Mouse (Mus musculus): ENCODE results near the gene Akip1. TPM values are rescaled to one million over a fixed set of nuclear protein-coding genes. Genes with fewer than 3 reads are reported as not detected.

Gene Akip1
- polyA plus RNA-seq, 1 experiment from 2014 or later: 13.9 TPM

DNA sequence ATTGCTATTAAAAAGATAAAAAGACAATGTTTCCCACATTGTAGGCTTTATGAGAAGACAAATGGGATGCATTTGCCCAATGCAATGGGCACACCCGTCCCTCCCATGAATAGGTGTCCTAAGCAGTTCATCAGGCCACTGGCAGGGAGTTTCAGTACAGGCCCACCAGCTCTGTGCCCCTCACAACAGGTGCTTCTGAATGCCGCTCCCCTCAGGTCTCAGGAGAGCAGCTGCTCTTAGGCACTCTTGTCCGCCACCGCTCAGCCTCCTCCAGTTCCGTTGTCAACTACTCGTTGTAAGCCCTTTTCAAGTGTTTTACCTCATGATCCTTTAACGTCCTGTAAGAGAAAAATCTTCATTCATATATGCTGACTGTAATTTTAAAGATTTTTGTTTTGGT is 8.7 kb downstream of the Akip1 start:
- Histone ChIP-seq H3K36me3 (peaks cover 27% of the 10 kb centered on the region), H3K9ac (replicated peaks) (no peak overlapping the region), H3K4me1 (replicated peaks) (no peaks in the 10 kb centered on the region), H3K4me2 (replicated peaks) (no peak overlapping the region), H3K27me3 (no peaks in the 10 kb centered on the region), H3K27ac (no peak overlapping the region), H3K4me3 (replicated peaks) (no peak overlapping the region), H3K9me3 (no peaks in the 10 kb centered on the region)
- no peak for ATAC-seq
- 94% methylated on average over 7 of the region's 7 CpGs for WGBS

DNA sequence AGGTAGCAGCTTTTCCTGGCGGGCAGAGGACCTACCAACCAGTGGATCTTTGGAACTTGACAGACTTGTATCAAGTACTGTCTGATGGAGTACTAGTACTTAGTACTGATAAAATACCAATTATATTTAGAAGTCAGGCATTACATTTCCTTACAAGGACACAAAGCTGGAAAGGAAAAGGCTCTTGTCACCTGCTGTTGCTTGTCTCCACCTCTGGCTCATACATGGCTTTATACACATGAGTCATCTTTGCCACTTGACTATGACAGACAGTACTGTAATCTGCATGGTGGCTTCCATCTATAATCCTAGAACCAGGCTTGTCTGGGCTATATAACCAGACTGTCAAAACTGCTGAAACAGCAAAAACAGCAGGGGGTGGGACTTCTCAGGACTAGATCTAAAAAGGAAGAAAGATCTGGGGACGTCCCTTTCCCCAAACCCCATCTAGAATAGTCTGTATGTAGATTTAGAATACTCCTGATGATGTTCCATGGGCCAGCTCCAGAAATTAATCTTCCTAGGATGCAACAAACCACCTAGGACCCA is 10.0 kb downstream of the Akip1 start:
- WGBS: 86% methylated on average over 2 of the region's 2 CpGs
- no peaks in the 10 kb centered on the region for H3K27me3 ChIP-seq
- no peak overlapping the region for H3K4me2 ChIP-seq (replicated peaks)
- no peak for ATAC-seq
- no peaks in the 10 kb centered on the region for H3K9me3 ChIP-seq
- no peak overlapping the region for H3K27ac ChIP-seq
- no peak overlapping the region for H3K4me3 ChIP-seq (replicated peaks)
- H3K9ac ChIP-seq (replicated peaks): no peak overlapping the region
- H3K36me3 ChIP-seq: peaks cover 27% of the 10 kb centered on the region
- H3K4me1 ChIP-seq (replicated peaks): no peaks in the 10 kb centered on the region

DNA sequence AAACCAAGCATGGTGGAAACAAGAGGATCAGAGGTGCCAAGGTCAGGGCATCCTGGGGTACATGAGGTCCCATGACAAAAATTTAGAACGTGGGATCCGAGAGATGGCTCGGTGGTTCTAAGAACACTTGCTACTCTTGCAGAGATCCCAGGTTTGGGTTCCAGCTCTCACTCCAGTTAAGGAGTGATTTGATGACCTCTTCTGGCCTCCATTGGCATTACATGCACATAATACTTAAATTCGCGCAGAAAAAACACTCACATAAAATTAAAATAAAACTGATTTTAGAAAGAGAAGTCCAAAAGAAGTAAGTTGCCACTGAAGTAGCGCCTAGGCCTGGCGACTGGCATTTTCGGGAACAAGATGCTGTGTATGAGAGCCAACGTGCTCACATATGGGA is 15.8 kb downstream of the Akip1 start:
- H3K27ac ChIP-seq: no peak overlapping the region
- 0 out of 2 replicates have a peak, but pooled peaks have one; percentile 24 for ATAC-seq
- H3K4me2 ChIP-seq (replicated peaks): no peak overlapping the region
- 73% methylated on average over 9 of the region's 9 CpGs for WGBS
- no peaks in the 10 kb centered on the region for H3K27me3 ChIP-seq
- no peak overlapping the region for H3K9ac ChIP-seq (replicated peaks)
- H3K4me1 ChIP-seq (replicated peaks): no peaks in the 10 kb centered on the region
- no peak overlapping the region for H3K4me3 ChIP-seq (replicated peaks)
- H3K9me3 ChIP-seq: no peaks in the 10 kb centered on the region
- H3K36me3 ChIP-seq: no peaks in the 10 kb centered on the region

DNA sequence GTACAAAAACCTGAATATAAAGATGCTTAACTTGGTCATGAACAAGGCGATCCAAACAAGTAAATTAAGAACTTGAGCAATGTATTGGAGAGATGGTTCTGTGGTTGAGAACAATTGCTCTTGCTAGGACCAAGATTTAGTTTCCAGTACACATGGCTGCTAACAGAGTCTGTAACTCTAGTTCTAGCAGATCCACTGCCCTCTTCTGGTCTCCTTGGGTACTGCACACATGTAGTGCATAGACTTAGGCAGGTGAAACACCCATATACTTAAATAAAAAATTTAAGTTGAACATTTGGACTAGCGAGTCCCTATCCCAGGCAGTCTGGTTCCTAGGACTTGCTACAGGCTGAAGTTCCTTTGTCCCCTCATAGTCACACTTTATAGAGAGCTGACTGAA is 19.1 kb downstream of the Akip1 start:
- no peak overlapping the region for H3K4me3 ChIP-seq (replicated peaks)
- H3K4me2 ChIP-seq (replicated peaks): no peak overlapping the region
- no peaks in the 10 kb centered on the region for H3K27me3 ChIP-seq
- WGBS: 93% methylated on average over 2 of the region's 2 CpGs
- no peak overlapping the region for H3K27ac ChIP-seq
- no peaks in the 10 kb centered on the region for H3K4me1 ChIP-seq (replicated peaks)
- ATAC-seq: no peak
- H3K36me3 ChIP-seq: no peaks in the 10 kb centered on the region
- H3K9me3 ChIP-seq: no peaks in the 10 kb centered on the region
- no peak overlapping the region for H3K9ac ChIP-seq (replicated peaks)

DNA sequence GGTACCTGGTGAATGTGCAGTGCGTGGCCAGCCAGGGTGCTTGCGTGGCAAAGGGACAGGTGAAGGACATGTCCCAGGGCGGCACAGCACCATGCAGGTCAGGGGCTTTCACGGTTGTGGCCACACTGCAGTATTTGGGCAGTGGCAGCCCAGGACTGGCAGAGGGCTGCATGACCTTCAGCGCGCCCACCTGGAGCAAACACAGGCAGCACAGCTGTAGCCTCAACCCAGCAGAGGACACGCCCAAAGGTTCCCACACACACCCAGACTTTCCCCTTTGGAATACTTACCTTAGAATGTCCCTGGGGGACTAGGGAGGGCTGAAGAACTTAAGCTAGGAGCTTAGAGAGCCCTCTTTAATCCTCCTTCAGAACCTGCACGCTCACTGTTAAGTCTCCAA is 19.6 kb downstream of the Akip1 start:
- 92% methylated on average over 8 of the region's 8 CpGs for WGBS
- H3K36me3 ChIP-seq: no peaks in the 10 kb centered on the region
- H3K27me3 ChIP-seq: no peaks in the 10 kb centered on the region
- H3K27ac ChIP-seq: no peak overlapping the region
- H3K4me2 ChIP-seq (replicated peaks): no peak overlapping the region
- H3K9ac ChIP-seq (replicated peaks): no peak overlapping the region
- no peak overlapping the region for H3K4me3 ChIP-seq (replicated peaks)
- no peaks in the 10 kb centered on the region for H3K9me3 ChIP-seq
- no peaks in the 10 kb centered on the region for H3K4me1 ChIP-seq (replicated peaks)
- no peak for ATAC-seq

DNA sequence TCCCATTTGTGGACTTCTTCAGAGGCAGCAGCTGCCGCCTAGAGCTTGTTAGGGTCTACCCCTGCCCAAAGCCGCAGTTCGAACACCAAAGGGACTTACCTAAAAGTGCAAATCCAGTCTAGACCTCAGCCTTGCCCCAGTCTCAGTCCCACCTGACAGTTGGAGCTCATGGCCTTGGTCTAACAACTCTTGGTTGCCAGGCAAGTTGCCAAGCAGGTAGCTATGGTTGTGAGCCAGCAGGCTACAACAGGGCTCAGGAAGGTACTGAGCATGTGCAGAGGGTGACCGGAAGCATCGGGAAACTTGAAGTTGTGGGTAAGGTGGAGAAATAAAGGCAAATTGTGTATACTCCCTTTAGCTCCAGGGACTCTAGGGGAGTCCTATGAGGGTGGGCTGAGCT is 20.2 kb downstream of the Akip1 start, which contains the start of gene BC051019:
TSS of gene BC051019 (minus strand) at position 154 of the 400 bp plus-strand sequence.
- H3K36me3 ChIP-seq: no peaks in the 10 kb centered on the region
- ATAC-seq: no peak
- no peak within 1 kb of the TSS for H3K9ac ChIP-seq (replicated peaks)
- no peak within 1 kb of the TSS for H3K4me2 ChIP-seq (replicated peaks)
- 96% methylated on average over 5 of the region's 5 CpGs for WGBS
- H3K27me3 ChIP-seq: no peaks in the 10 kb centered on the region
- H3K4me3 ChIP-seq (replicated peaks): no peak within 1 kb of the TSS
- H3K27ac ChIP-seq: no peak within 1 kb of the TSS
- H3K9me3 ChIP-seq: no peaks in the 10 kb centered on the region
- H3K4me1 ChIP-seq (replicated peaks): no peaks in the 10 kb centered on the region

DNA sequence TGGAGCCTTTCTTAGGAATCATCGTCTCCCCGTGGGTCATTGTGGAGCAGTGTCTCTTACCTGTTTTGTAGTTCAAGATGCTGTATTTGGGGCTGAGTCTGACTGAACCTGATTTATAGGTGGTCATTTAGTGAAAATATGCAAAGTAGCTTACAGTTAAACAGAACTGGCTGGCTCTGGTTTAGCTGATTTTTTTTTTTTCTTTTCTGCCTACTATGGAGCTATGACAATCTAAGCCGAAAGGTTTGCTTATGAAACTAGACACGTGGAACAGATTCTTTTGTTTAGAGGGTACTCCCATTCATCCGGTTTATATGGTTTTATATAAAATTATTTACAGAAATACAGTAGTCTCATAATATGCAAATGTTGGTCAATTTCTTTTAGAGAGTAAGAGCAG is 28.1 kb downstream of the Akip1 start, which contains the start of gene Ascl3:
TSS of gene Ascl3 (minus strand) at position 101 of the 400 bp plus-strand sequence.
- Histone ChIP-seq H3K9me3 (no peaks in the 10 kb centered on the region), H3K36me3 (peaks cover 24% of the 10 kb centered on the region), H3K27ac (no peak within 1 kb of the TSS), H3K9ac (replicated peaks) (no peak within 1 kb of the TSS), H3K27me3 (no peaks in the 10 kb centered on the region), H3K4me2 (replicated peaks) (no peak within 1 kb of the TSS), H3K4me1 (replicated peaks) (no peaks in the 10 kb centered on the region), H3K4me3 (replicated peaks) (no peak within 1 kb of the TSS)
- 88% methylated on average over 5 of the region's 5 CpGs for WGBS
- ATAC-seq: no peak

DNA sequence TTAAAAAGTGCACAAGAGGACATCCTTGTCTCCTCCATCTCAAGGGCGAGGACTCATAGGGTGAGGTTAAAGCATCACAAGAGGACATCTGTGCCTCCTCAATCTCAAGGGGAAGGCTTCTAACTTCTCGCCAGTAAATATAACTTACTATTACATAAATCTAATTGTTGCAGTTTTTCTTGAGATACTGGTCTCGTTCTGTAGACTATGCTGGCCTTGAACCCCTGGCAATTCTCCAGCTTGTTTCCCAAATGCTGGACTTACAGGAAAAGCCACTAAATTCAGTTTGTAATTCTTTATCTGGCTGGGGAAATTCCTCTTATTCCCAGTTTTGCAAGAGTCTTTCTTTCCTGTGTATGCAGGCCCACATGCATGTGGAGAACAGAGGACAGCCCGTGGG is 31.3 kb downstream of the Akip1 start:
- no peak overlapping the region for H3K27ac ChIP-seq
- no peak overlapping the region for H3K4me3 ChIP-seq (replicated peaks)
- H3K36me3 ChIP-seq: peaks cover 49% of the 10 kb centered on the region
- 93% methylated on average over 4 of the region's 4 CpGs for WGBS
- no peaks in the 10 kb centered on the region for H3K9me3 ChIP-seq
- no peak overlapping the region for H3K9ac ChIP-seq (replicated peaks)
- ATAC-seq: no peak
- no peaks in the 10 kb centered on the region for H3K27me3 ChIP-seq
- H3K4me2 ChIP-seq (replicated peaks): no peak overlapping the region
- no peaks in the 10 kb centered on the region for H3K4me1 ChIP-seq (replicated peaks)

DNA sequence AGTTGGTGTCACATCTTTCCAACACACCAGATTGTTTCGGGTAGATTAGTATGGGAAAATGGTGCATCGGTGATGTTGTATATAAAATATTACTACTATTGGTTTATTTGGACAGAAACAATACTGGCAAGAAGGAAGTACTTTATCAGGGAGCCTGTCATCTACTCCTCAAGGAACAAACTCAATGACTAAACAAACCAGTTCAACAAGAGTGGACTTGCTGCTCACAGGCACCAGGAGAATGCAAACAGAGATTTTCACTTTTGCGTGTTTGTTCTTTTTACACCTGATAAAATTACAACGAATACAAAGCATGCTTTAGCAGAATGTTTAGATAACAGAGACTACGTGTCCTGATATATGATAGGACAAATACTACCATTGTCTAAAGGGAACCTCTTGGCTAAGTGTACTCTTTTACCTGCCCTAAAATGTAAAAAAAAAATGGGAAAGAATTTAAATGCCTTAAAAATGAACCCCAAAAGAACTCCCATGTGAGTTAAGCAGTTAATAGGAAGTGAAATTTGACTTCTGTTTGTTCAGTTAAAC is 36.4 kb downstream of the Akip1 start:
- ATAC-seq: no peak
- H3K4me3 ChIP-seq (replicated peaks): no peak overlapping the region
- H3K9me3 ChIP-seq: no peaks in the 10 kb centered on the region
- H3K4me1 ChIP-seq (replicated peaks): no peaks in the 10 kb centered on the region
- H3K36me3 ChIP-seq: peaks cover 84% of the 10 kb centered on the region
- H3K4me2 ChIP-seq (replicated peaks): no peak overlapping the region
- H3K27ac ChIP-seq: no peak overlapping the region
- H3K27me3 ChIP-seq: no peaks in the 10 kb centered on the region
- no peak overlapping the region for H3K9ac ChIP-seq (replicated peaks)
- 94% methylated on average over 5 of the region's 5 CpGs for WGBS

DNA sequence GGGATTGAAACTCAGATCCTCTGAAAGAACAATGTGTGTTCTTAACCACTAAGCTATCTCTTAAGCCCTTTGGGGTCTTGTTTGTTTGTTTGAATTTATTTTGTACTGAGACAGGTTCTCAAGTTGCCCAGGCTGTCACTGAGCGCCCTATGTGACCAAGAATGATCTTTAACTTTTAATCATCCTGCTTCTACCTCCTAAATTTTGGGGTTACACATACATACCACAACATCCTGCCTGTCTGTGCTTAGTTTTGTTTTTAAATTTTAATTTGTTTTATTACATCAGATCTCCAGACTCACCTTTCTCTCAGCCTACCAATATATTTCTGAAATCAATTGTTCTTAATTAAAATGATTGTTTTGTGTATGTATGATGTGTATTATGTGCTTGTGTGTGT is 37.6 kb downstream of the Akip1 start:
- H3K36me3 ChIP-seq: peaks cover 82% of the 10 kb centered on the region

DNA sequence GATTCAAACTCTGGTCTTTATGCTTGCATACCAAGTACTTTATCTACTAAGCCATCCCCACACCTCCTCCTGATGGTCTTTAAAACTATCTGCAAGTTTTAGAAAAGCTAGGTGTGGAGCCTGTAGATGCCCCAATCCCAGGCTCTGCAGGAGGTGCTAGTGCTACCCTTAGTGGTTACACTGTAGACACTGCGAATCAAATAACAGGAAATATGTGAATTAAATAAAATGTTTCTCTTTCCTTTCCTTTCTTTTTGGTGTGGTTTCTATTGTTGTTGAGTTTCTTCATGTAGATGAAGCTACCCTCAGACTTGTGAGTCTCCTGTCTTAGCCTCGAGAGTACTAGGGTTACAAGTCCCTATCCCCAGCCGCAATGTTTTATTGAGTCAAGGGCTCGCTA is 38.2 kb downstream of the Akip1 start:
- Histone ChIP-seq H3K27ac (no peak overlapping the region), H3K27me3 (no peaks in the 10 kb centered on the region), H3K4me1 (replicated peaks) (no peaks in the 10 kb centered on the region), H3K9me3 (no peaks in the 10 kb centered on the region), H3K4me2 (replicated peaks) (no peak overlapping the region), H3K9ac (replicated peaks) (no peak overlapping the region), H3K4me3 (replicated peaks) (no peak overlapping the region), H3K36me3 (peaks cover 82% of the 10 kb centered on the region)
- 90% methylated on average over 4 of the region's 4 CpGs for WGBS
- ATAC-seq: no peak

More for the DNA sequence above, 37.6 kb downstream of the Akip1 start:
- Histone ChIP-seq H3K9me3 (no peaks in the 10 kb centered on the region), H3K9ac (replicated peaks) (no peak overlapping the region), H3K27me3 (no peaks in the 10 kb centered on the region), H3K4me2 (replicated peaks) (no peak overlapping the region), H3K4me1 (replicated peaks) (no peaks in the 10 kb centered on the region), H3K4me3 (replicated peaks) (no peak overlapping the region), H3K27ac (no peak overlapping the region)
- ATAC-seq: no peak
- WGBS: 92% methylated on average over 1 of the region's 1 CpGs

DNA sequence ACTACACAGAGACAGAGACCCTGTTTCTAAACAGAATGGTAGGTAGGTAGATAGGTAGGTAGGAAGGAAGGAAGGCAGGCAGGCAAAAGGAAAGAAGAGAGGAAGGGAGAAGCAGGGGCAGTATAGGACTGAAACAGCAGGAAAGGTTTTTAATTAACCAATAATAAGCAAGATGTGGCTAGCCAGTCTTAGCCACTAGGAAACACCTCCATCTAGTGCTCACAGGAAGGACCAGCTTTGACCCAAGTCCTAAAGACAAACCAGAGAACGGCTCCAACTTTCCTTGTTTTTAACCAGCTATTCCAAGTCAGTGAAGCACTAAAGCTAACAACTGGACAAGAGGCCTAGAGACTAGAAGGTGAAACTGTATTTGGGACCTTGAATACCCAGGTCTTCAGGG is 44.3 kb downstream of the Akip1 start:
- Histone ChIP-seq H3K27me3 (no peaks in the 10 kb centered on the region), H3K4me3 (replicated peaks) (no peak overlapping the region), H3K27ac (no peak overlapping the region), H3K4me2 (replicated peaks) (no peak overlapping the region), H3K4me1 (replicated peaks) (peaks cover 14% of the 10 kb centered on the region), H3K9ac (replicated peaks) (no peak overlapping the region), H3K9me3 (no peaks in the 10 kb centered on the region), H3K36me3 (peaks cover 39% of the 10 kb centered on the region)
- ATAC-seq: no peak
- WGBS: 65% methylated on average over 1 of the region's 1 CpGs
